Mouse (Mus musculus): ENCODE measurements around the gene Zfyve26.

DNA sequence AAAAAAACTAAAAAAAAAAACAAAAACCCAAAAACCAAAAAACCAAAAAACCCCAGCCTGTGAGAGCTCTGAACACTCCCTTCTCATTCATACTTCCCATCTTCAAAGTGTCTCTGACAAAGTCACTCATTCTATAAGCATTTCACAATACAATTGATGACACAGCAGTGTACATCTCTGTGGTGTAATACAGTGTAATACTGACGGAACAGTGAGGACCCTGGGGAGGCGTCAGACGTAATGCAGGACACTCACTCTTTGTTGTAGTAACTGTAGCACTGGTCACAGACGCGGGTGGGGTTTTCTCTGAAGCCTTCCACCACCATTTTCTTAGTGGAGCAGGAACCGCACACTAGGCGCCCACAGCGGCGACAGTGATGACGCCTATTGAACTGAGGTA, 41.1 kb downstream of the Zfyve26 start:
- no peak for TF ChIP-seq POLR2A (IDR thresholded peaks at IDR 0.05; ENCODE audit: low read depth, low read length)
- no peak for TF ChIP-seq CTCF (IDR thresholded peaks at IDR 0.05; ENCODE audit: borderline replicate concordance, insufficient read depth, low read length)

All from embryonic fibroblast, embryonic 13.5 days (primary cell).